Mouse (Mus musculus) small intestine, adult 2 months (tissue): Measurements from ENCODE around the gene Slc35a5.

Source experiments
- CTCF ChIP-seq: fragments of 200-500 bp; IDR thresholded peaks from 2 replicates; pipeline ENCODE4 v1.5.1; 2012; ENCODE audit warnings: low read depth, mild to moderate bottlenecking, control low read depth, inconsistent platforms, low read length, moderate library complexity, mixed read lengths; ENCODE audit not compliant: insufficient replicate concordance, insufficient read length; ENCODE audit errors: extremely low read depth
- POLR2A ChIP-seq: fragments of 200-500 bp; IDR thresholded peaks from 2 replicates; pipeline ENCODE4 v1.6.1; 2012; ENCODE audit warnings: low read depth, mild to moderate bottlenecking, control low read depth, inconsistent platforms, low read length, moderate library complexity

- TF ChIP-seq POLR2A, result no peak
- no peak for TF ChIP-seq CTCF
These were observed 38.3 kb upstream of the Slc35a5 start for GRCm38 (mm10) chr16:45196816-45197215.
